Mouse (Mus musculus): ENCODE measurements around the gene Skint8. TPM values are rescaled to one million over a fixed set of nuclear protein-coding genes. Genes with fewer than 3 reads are reported as not detected.
"Not testable (repeated sequence)": the region's sequence is repeated elsewhere in the genome, so short reads cannot be mapped to it uniquely, and the experiment has no call there.

Skint8 gene
- total RNA-seq, 1 experiment, result not detected

- Histone ChIP-seq H3K4me1 (ENCODE audit: control insufficient read depth in 2 of 2, insufficient read depth in 2 of 2, low read length in 2 of 2, poor library complexity in 1 of 2) (no peaks in the 10 kb centered on the region), H3K36me3 (ENCODE audit: control insufficient read depth, insufficient read depth, low read length, poor library complexity, severe bottlenecking) (no peaks in the 10 kb centered on the region), H3K9me3 (ENCODE audit: control insufficient read depth, insufficient read depth, low read depth, low read length) (no peaks in the 10 kb centered on the region), H3K4me3 (ENCODE audit: insufficient read depth in 1 of 2, low read depth in 1 of 2, low read length in 2 of 2, poor library complexity in 1 of 2, severe bottlenecking in 1 of 2) (no peak overlapping the region), H3K9ac (ENCODE audit: insufficient read depth, low read depth, low read length, poor library complexity, severe bottlenecking) (no peak overlapping the region), H3K27ac (ENCODE audit: insufficient read depth, low read depth, low read length, poor library complexity, severe bottlenecking) (no peak overlapping the region)
- in situ Hi-C loops (cut with MboI; ENCODE audit: low sequenced_read_pairs in 2 of 2, unreplicated experiment in 2 of 2), result no loop called here
- no peak for DNase-seq (ENCODE audit: low read depth, low spot score)
- no peak for TF ChIP-seq MAFK (IDR thresholded peaks at IDR 0.05; ENCODE audit: insufficient read depth, low read depth, low read length)
- no peak for TF ChIP-seq HCFC1 (IDR thresholded peaks at IDR 0.05; ENCODE audit: borderline replicate concordance, insufficient read depth, low read length)
- no peak for TF ChIP-seq ZC3H11A (IDR thresholded peaks at IDR 0.05; ENCODE audit: borderline replicate concordance, low read depth, low read length)
- TF ChIP-seq CHD2 (IDR thresholded peaks at IDR 0.05; ENCODE audit: low read depth, low read length), result no peak
Measured at GRCm38 (mm10) chr4:111901473-111901872, 17.7 kb upstream of the Skint8 start.

GRCm38 (mm10) chr4:111902775-111903174 is 16.4 kb upstream of the Skint8 start, which contains the start of gene Slc5a9:
Gene Slc5a9, minus strand, starts transcription at chr4:111902918.
- in situ Hi-C loops (cut with MboI; ENCODE audit: low sequenced_read_pairs in 2 of 2, unreplicated experiment in 2 of 2), result no loop called here
- DNase-seq (ENCODE audit: low read depth, low spot score), result no peak
- Histone ChIP-seq H3K4me3 (ENCODE audit: insufficient read depth in 1 of 2, low read depth in 1 of 2, low read length in 2 of 2, poor library complexity in 1 of 2, severe bottlenecking in 1 of 2) (no peak within 1 kb of the TSS), H3K4me1 (ENCODE audit: control insufficient read depth in 2 of 2, insufficient read depth in 2 of 2, low read length in 2 of 2, poor library complexity in 1 of 2) (no peaks in the 10 kb centered on the region), H3K9ac (ENCODE audit: insufficient read depth, low read depth, low read length, poor library complexity, severe bottlenecking) (no peak within 1 kb of the TSS), H3K36me3 (ENCODE audit: control insufficient read depth, insufficient read depth, low read length, poor library complexity, severe bottlenecking) (no peaks in the 10 kb centered on the region), H3K9me3 (ENCODE audit: control insufficient read depth, insufficient read depth, low read depth, low read length) (no peaks in the 10 kb centered on the region), H3K27ac (ENCODE audit: insufficient read depth, low read depth, low read length, poor library complexity, severe bottlenecking) (no peak within 1 kb of the TSS)
- TF ChIP-seq ZC3H11A (IDR thresholded peaks at IDR 0.05; ENCODE audit: borderline replicate concordance, low read depth, low read length) (no peak), ZNF384 (IDR thresholded peaks at IDR 0.05; ENCODE audit: low read depth, low read length) (no peak), CHD2 (IDR thresholded peaks at IDR 0.05; ENCODE audit: low read depth, low read length) (no peak), HCFC1 (IDR thresholded peaks at IDR 0.05; ENCODE audit: borderline replicate concordance, insufficient read depth, low read length) (no peak), MAFK (IDR thresholded peaks at IDR 0.05; ENCODE audit: insufficient read depth, low read depth, low read length) (no peak)

- TF ChIP-seq ZC3H11A (IDR thresholded peaks at IDR 0.05; ENCODE audit: borderline replicate concordance, low read depth, low read length), result peak; percentile 76; the same call in 1 of the 2 replicates
- TF ChIP-seq CHD2 (IDR thresholded peaks at IDR 0.05; ENCODE audit: low read depth, low read length), result no peak
- H3K36me3 ChIP-seq (ENCODE audit: control insufficient read depth, insufficient read depth, low read length, poor library complexity, severe bottlenecking), result no peaks in the 10 kb centered on the region
- no peaks in the 10 kb centered on the region for H3K4me1 ChIP-seq (ENCODE audit: control insufficient read depth in 2 of 2, insufficient read depth in 2 of 2, low read length in 2 of 2, poor library complexity in 1 of 2)
- no peaks in the 10 kb centered on the region for H3K9me3 ChIP-seq (ENCODE audit: control insufficient read depth, insufficient read depth, low read depth, low read length)
- no peak overlapping the region for H3K9ac ChIP-seq (ENCODE audit: insufficient read depth, low read depth, low read length, poor library complexity, severe bottlenecking)
- H3K4me3 ChIP-seq (ENCODE audit: insufficient read depth in 1 of 2, low read depth in 1 of 2, low read length in 2 of 2, poor library complexity in 1 of 2, severe bottlenecking in 1 of 2), result no peak overlapping the region
- in situ Hi-C loops (cut with MboI; ENCODE audit: low sequenced_read_pairs in 2 of 2, unreplicated experiment in 2 of 2), result no loop called here
- peak; percentile 50 for DNase-seq (ENCODE audit: low read depth, low spot score)
- H3K27ac ChIP-seq (ENCODE audit: insufficient read depth, low read depth, low read length, poor library complexity, severe bottlenecking), result no peak overlapping the region
Measured at GRCm38 (mm10) chr4:111907926-111908325, 11.3 kb upstream of the Skint8 start.

GRCm38 (mm10) chr4:111961309-111961708 is 42.1 kb downstream of the Skint8 start:
- TF ChIP-seq ZC3H11A (IDR thresholded peaks at IDR 0.05; ENCODE audit: borderline replicate concordance, low read depth, low read length), result peak; percentile 59; the same call in 1 of the 2 replicates
- no peak for TF ChIP-seq CHD2 (IDR thresholded peaks at IDR 0.05; ENCODE audit: low read depth, low read length)
- TF ChIP-seq ZNF384 (IDR thresholded peaks at IDR 0.05; ENCODE audit: low read depth, low read length), result no peak
- TF ChIP-seq HCFC1 (IDR thresholded peaks at IDR 0.05; ENCODE audit: borderline replicate concordance, insufficient read depth, low read length), result no peak
- no peak for TF ChIP-seq MAFK (IDR thresholded peaks at IDR 0.05; ENCODE audit: insufficient read depth, low read depth, low read length)
- no peaks in the 10 kb centered on the region for H3K9me3 ChIP-seq (ENCODE audit: control insufficient read depth, insufficient read depth, low read depth, low read length)
- no peaks in the 10 kb centered on the region for H3K4me1 ChIP-seq (ENCODE audit: control insufficient read depth in 2 of 2, insufficient read depth in 2 of 2, low read length in 2 of 2, poor library complexity in 1 of 2)
- no peak overlapping the region for H3K27ac ChIP-seq (ENCODE audit: insufficient read depth, low read depth, low read length, poor library complexity, severe bottlenecking)
- no peak overlapping the region for H3K4me3 ChIP-seq (ENCODE audit: insufficient read depth in 1 of 2, low read depth in 1 of 2, low read length in 2 of 2, poor library complexity in 1 of 2, severe bottlenecking in 1 of 2)
- DNase-seq (ENCODE audit: low read depth, low spot score), result no peak
- in situ Hi-C loops (cut with MboI; ENCODE audit: low sequenced_read_pairs in 2 of 2, unreplicated experiment in 2 of 2), result no loop called here
- H3K36me3 ChIP-seq (ENCODE audit: control insufficient read depth, insufficient read depth, low read length, poor library complexity, severe bottlenecking), result no peaks in the 10 kb centered on the region
- no peak overlapping the region for H3K9ac ChIP-seq (ENCODE audit: insufficient read depth, low read depth, low read length, poor library complexity, severe bottlenecking)

DNA sequence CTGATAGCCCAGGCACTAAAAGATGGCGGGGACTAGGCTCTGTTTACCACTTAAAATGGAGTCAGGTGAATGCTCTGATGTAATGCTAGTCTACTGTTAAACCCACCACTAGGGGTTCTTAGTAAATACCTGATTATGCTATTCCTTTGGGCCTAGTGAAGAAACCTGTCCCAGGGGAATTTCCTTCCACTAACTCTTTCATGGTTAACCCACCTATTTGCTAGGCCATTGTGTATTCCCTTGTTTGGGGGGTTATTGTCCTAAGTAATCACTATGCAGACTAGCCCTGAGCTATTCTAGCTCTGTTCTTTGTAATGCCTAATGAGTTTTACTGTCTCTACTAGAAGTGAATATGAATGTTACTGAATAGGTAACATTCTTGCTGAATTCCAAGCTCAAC is 44.0 kb downstream of the Skint8 start:
- in situ Hi-C loops (cut with MboI; ENCODE audit: low sequenced_read_pairs in 2 of 2, unreplicated experiment in 2 of 2); H3K4me1 ChIP-seq (ENCODE audit: control insufficient read depth in 2 of 2, insufficient read depth in 2 of 2, low read length in 2 of 2, poor library complexity in 1 of 2); H3K27ac ChIP-seq (ENCODE audit: insufficient read depth, low read depth, low read length, poor library complexity, severe bottlenecking); DNase-seq (ENCODE audit: low read depth, low spot score); H3K9ac ChIP-seq (ENCODE audit: insufficient read depth, low read depth, low read length, poor library complexity, severe bottlenecking); H3K4me3 ChIP-seq (ENCODE audit: insufficient read depth in 1 of 2, low read depth in 1 of 2, low read length in 2 of 2, poor library complexity in 1 of 2, severe bottlenecking in 1 of 2); H3K36me3 ChIP-seq (ENCODE audit: control insufficient read depth, insufficient read depth, low read length, poor library complexity, severe bottlenecking); H3K9me3 ChIP-seq (ENCODE audit: control insufficient read depth, insufficient read depth, low read depth, low read length): not testable (repeated sequence)
